29 mouse cellular contexts compared by ENCODE assay signal in genomic region chr19:32829871-32830270, GRCm38 (mm10).
DNase-seq lines count a peak whose midpoint lies in the region; ATAC-seq and TF ChIP-seq lines count a peak whose summit lies in the region.
"Had no signal": no experiment of that assay in that cellular context is flagged by ENCODE, and none has a peak within 500 bp of the region (broad histone marks: within the 10 kb centered on the region; RNA-seq: fewer than 3 reads in every experiment).

No protein-coding gene starts in this region.

- WGBS in lung, postnatal 0 days = 87% methylated on average over 2 of the region's 2 CpGs
- WGBS in stomach, postnatal 0 days = 95% methylated on average over 2 of the region's 2 CpGs
- 92% methylated on average over 2 of the region's 2 CpGs for WGBS in hindbrain, embryonic 16.5 days

- no peak for TF ChIP-seq RAD21 in MEL (IDR thresholded peaks at IDR 0.05; ENCODE audit: low read depth, low read length)

- peak; percentile 14; the same call in 1 of the 2 replicates for TF ChIP-seq CTCF in lung, postnatal 0 days (IDR thresholded peaks at IDR 0.05)
- TF ChIP-seq CTCF in MEL (IDR thresholded peaks at IDR 0.05 in 2 of 3, conservative IDR thresholded peaks at IDR 0.05 in 1 of 3; ENCODE audit: control insufficient read depth in 1 of 3, insufficient read depth in 1 of 3, low read depth in 2 of 3, low read length in 3 of 3, poor library complexity in 1 of 3, severe bottlenecking in 1 of 3) = 0 out of 6 replicates have a peak, but pooled peaks of 1 of the 3 experiments have one; percentile 10
- peak; percentile 27; the same call in 1 of the 2 replicates for TF ChIP-seq CTCF in stomach, postnatal 0 days (IDR thresholded peaks at IDR 0.05; ENCODE audit: low read depth)

- DNase-seq in CD4-positive, CD25-positive, alpha-beta regulatory T cell, adult 2 months (ENCODE audit: low read depth, low spot score) = peak; percentile 3
- no peak for DNase-seq in lung, postnatal 0 days (ENCODE audit: low spot score)
- no peak for DNase-seq in lung, postnatal 4 days
- peak; percentile 31 for DNase-seq in MEL (ENCODE audit: low read depth, low spot score)
- DNase-seq in stomach, postnatal 0 days (ENCODE audit: low spot score) = no peak
- DNase-seq in urinary bladder, postnatal 10 days (ENCODE audit: low spot score) = no peak
- DNase-seq: adrenal gland, postnatal 10 days; cerebellum, adult 8-10 months; cerebellum, postnatal 25 days; gastrocnemius, postnatal 25 days; heart, postnatal 10 days; kidney, adult 2 months; kidney, postnatal 36 days; layer of hippocampus, postnatal 36 days; left cerebral cortex, postnatal 4 days; liver, embryonic 13.5 days; lung, adult 2 months; spleen, adult 18-20 months; thymus, adult 18-20 months; thymus, postnatal 25 days had no signal

- no peaks in the 10 kb centered on the region for H3K9me3 ChIP-seq in lung, postnatal 0 days (ENCODE audit: low read length)
- H3K9me3 ChIP-seq in MEL (replicated peaks; ENCODE audit: insufficient read depth, low read length) = no peaks in the 10 kb centered on the region
- no peaks in the 10 kb centered on the region for H3K9me3 ChIP-seq in stomach, postnatal 0 days (ENCODE audit: control insufficient read depth, low read length)
- H3K9me3 ChIP-seq in hindbrain, embryonic 16.5 days (ENCODE audit: control insufficient read depth, low read length) = no peaks in the 10 kb centered on the region
- H3K9me3 ChIP-seq: embryonic facial prominence, embryonic 12.5 days; G1E; heart, embryonic 13.5 days; liver, embryonic 13.5 days had no signal

- H3K27ac ChIP-seq in lung, postnatal 0 days (ENCODE audit: low read length) = no peak overlapping the region
- H3K27ac ChIP-seq in MEL (ENCODE audit: control insufficient read depth, low read depth, low read length) = no peak overlapping the region
- H3K27ac ChIP-seq in stomach, postnatal 0 days (replicated peaks) = no peak overlapping the region
- H3K27ac ChIP-seq in hindbrain, embryonic 16.5 days (ENCODE audit: low read depth, low read length) = no peak overlapping the region
- H3K27ac ChIP-seq: embryonic facial prominence, embryonic 12.5 days; heart, embryonic 13.5 days; hindbrain, embryonic 14.5 days; liver, embryonic 13.5 days had no signal

- no peaks in the 10 kb centered on the region for H3K79me2 ChIP-seq in MEL (ENCODE audit: control insufficient read depth, insufficient read depth, low read length, poor library complexity)

- H3K4me1 ChIP-seq in lung, postnatal 0 days (ENCODE audit: insufficient read depth, low read depth, low read length) = no peaks in the 10 kb centered on the region
- no peaks in the 10 kb centered on the region for H3K4me1 ChIP-seq in MEL (ENCODE audit: control insufficient read depth in 1 of 2, insufficient read depth in 2 of 2, low read length in 2 of 2)
- H3K4me1 ChIP-seq in stomach, postnatal 0 days (replicated peaks; ENCODE audit: control insufficient read depth, insufficient read depth) = no peaks in the 10 kb centered on the region
- no peaks in the 10 kb centered on the region for H3K4me1 ChIP-seq in hindbrain, embryonic 16.5 days (ENCODE audit: control insufficient read depth, insufficient read depth, low read depth, low read length)
- H3K4me1 ChIP-seq: embryonic facial prominence, embryonic 12.5 days; heart, embryonic 13.5 days; liver, embryonic 13.5 days had no signal

- no peak overlapping the region for H3K4me2 ChIP-seq in lung, postnatal 0 days (replicated peaks; ENCODE audit: low read depth, low read length)
- no peak overlapping the region for H3K4me2 ChIP-seq in stomach, postnatal 0 days (replicated peaks; ENCODE audit: low read depth)
- no peak overlapping the region for H3K4me2 ChIP-seq in hindbrain, embryonic 16.5 days (ENCODE audit: low read length)
- H3K4me2 ChIP-seq: embryonic facial prominence, embryonic 12.5 days; heart, embryonic 13.5 days; hindbrain, embryonic 14.5 days; liver, embryonic 13.5 days; midbrain, embryonic 11.5 days had no signal

- H3K4me3 ChIP-seq in lung, postnatal 0 days (ENCODE audit: low read depth, low read length) = no peak overlapping the region
- no peak overlapping the region for H3K4me3 ChIP-seq in MEL (ENCODE audit: control insufficient read depth in 1 of 2, insufficient read depth in 1 of 2, low read depth in 2 of 2, low read length in 2 of 2)
- no peak overlapping the region for H3K4me3 ChIP-seq in stomach, postnatal 0 days (ENCODE audit: low read depth, low read length)
- H3K4me3 ChIP-seq in hindbrain, embryonic 16.5 days (ENCODE audit: low read length) = no peak overlapping the region
- H3K4me3 ChIP-seq: embryonic facial prominence, embryonic 12.5 days; heart, embryonic 13.5 days; liver, embryonic 13.5 days had no signal

- no peak overlapping the region for H3K9ac ChIP-seq in lung, postnatal 0 days (replicated peaks; ENCODE audit: low read depth)
- H3K9ac ChIP-seq in MEL (ENCODE audit: control insufficient read depth, low read depth, low read length, poor library complexity, severe bottlenecking) = no peak overlapping the region
- no peak overlapping the region for H3K9ac ChIP-seq in stomach, postnatal 0 days (ENCODE audit: low read length)
- H3K9ac ChIP-seq in hindbrain, embryonic 16.5 days (ENCODE audit: low read depth, low read length) = no peak overlapping the region
- H3K9ac ChIP-seq: embryonic facial prominence, embryonic 12.5 days; heart, embryonic 13.5 days; hindbrain, embryonic 14.5 days; liver, embryonic 13.5 days had no signal

- TF ChIP-seq EP300 in lung, postnatal 0 days (IDR thresholded peaks at IDR 0.05) = no peak
- no peak for TF ChIP-seq EP300 in MEL (IDR thresholded peaks at IDR 0.05; ENCODE audit: low read depth in 1 of 2, low read length in 2 of 2)
- no peak for TF ChIP-seq EP300 in stomach, postnatal 0 days (optimal IDR thresholded peaks at IDR 0.05)

- no peaks in the 10 kb centered on the region for H3K27me3 ChIP-seq in lung, postnatal 0 days (replicated peaks; ENCODE audit: insufficient read depth, low read length)
- H3K27me3 ChIP-seq in MEL (ENCODE audit: control insufficient read depth in 1 of 2, insufficient read depth in 2 of 2, low read length in 2 of 2) = no peaks in the 10 kb centered on the region
- no peaks in the 10 kb centered on the region for H3K27me3 ChIP-seq in stomach, postnatal 0 days (ENCODE audit: control insufficient read depth, insufficient read depth, low read length)
- H3K27me3 ChIP-seq in hindbrain, embryonic 16.5 days (replicated peaks; ENCODE audit: control insufficient read depth, insufficient read depth, low read length) = no peaks in the 10 kb centered on the region
- H3K27me3 ChIP-seq: embryonic facial prominence, embryonic 12.5 days; heart, embryonic 13.5 days; liver, embryonic 13.5 days had no signal

- ATAC-seq in CD4-positive, CD25-positive, alpha-beta regulatory T cell, adult 4 months = no peak
- ATAC-seq in lung, postnatal 0 days = no peak
- no peak for ATAC-seq in stomach, postnatal 0 days (ENCODE audit: low FRiP score, low TSS enrichment)
- ATAC-seq in hindbrain, embryonic 16.5 days = no peak
- ATAC-seq: forebrain, embryonic 14.5 days; inflammation-experienced regulatory T-cells, adult 6 months had no signal

- no peak for TF ChIP-seq POLR2A in MEL (IDR thresholded peaks at IDR 0.05; ENCODE audit: control insufficient read depth in 1 of 2, insufficient read depth in 1 of 2, low read depth in 1 of 2, low read length in 2 of 2, poor library complexity in 1 of 2)

- H3K36me3 ChIP-seq in lung, postnatal 0 days (ENCODE audit: insufficient read depth, low read length) = no peaks in the 10 kb centered on the region
- H3K36me3 ChIP-seq in MEL (ENCODE audit: control insufficient read depth in 1 of 2, insufficient read depth in 2 of 2, low read length in 2 of 2) = no peaks in the 10 kb centered on the region
- H3K36me3 ChIP-seq in stomach, postnatal 0 days (ENCODE audit: control insufficient read depth, insufficient read depth, low read length) = no peaks in the 10 kb centered on the region
- H3K36me3 ChIP-seq in hindbrain, embryonic 16.5 days (ENCODE audit: control insufficient read depth, insufficient read depth, low read length) = no peaks in the 10 kb centered on the region
- H3K36me3 ChIP-seq: embryonic facial prominence, embryonic 12.5 days; heart, embryonic 13.5 days; liver, embryonic 13.5 days had no signal

TF ChIP-seq in MEL, 35 proteins besides CTCF, POLR2A, EP300 and RAD21:
- TF ChIP-seq HCFC1 (IDR thresholded peaks at IDR 0.05; ENCODE audit: low read depth, low read length) = no peak
- TF ChIP-seq SMC3 (IDR thresholded peaks at IDR 0.05; ENCODE audit: low read depth, low read length) = peak; percentile 28
- no peak for TF ChIP-seq BHLHE40 (IDR thresholded peaks at IDR 0.05; ENCODE audit: borderline replicate concordance, low read depth, low read length)

Comparison
In these comparisons a context has a peak if more than half of its experiments do, and no peak if none do; other contexts are left out.
1. DNase-seq: peak in CD4-positive, CD25-positive, alpha-beta regulatory T cell, adult 2 months (single experiment) and MEL (single experiment); none in lung, postnatal 0 days (single experiment), lung, postnatal 4 days (0 of 2), stomach, postnatal 0 days (single experiment) and urinary bladder, postnatal 10 days (single experiment).